Comparison of ENCODE assay signal across 8 mouse cellular contexts in genomic region chr17:74264333-74265155, GRCm38 (mm10). TPM values are rescaled to one million over a fixed set of nuclear protein-coding genes. Genes with fewer than 3 reads are reported as not detected.
A peak's percentile ranks its signal among the peaks of the same experiment; 100 is the strongest.
DNase-seq lines count a peak whose midpoint lies in the region; ATAC-seq lines count a peak whose summit lies in the region.

No protein-coding gene starts in this region.

- peaks cover 17% of the 10 kb centered on the region for H3K4me1 ChIP-seq in embryonic facial prominence, embryonic 15.5 days
- peaks cover 20% of the 10 kb centered on the region for H3K4me1 ChIP-seq in limb, embryonic 15.5 days
- H3K4me1 ChIP-seq in stomach, embryonic 15.5 days: peaks cover 19% of the 10 kb centered on the region

- no peaks in the 10 kb centered on the region for H3K9me3 ChIP-seq in embryonic facial prominence, embryonic 15.5 days (replicated peaks)
- H3K9me3 ChIP-seq in limb, embryonic 15.5 days: no peaks in the 10 kb centered on the region
- no peaks in the 10 kb centered on the region for H3K9me3 ChIP-seq in stomach, embryonic 15.5 days

- H3K27me3 ChIP-seq in embryonic facial prominence, embryonic 15.5 days: no peaks in the 10 kb centered on the region
- no peaks in the 10 kb centered on the region for H3K27me3 ChIP-seq in limb, embryonic 15.5 days
- no peaks in the 10 kb centered on the region for H3K27me3 ChIP-seq in stomach, embryonic 15.5 days (replicated peaks)

- H3K27ac ChIP-seq in embryonic facial prominence, embryonic 15.5 days (replicated peaks): peak overlapping the region; percentile 68
- peak overlapping the region; percentile 73 for H3K27ac ChIP-seq in limb, embryonic 15.5 days
- H3K27ac ChIP-seq in stomach, embryonic 15.5 days: peak overlapping the region; percentile 12; the same call in 1 of the 2 replicates

- no peak overlapping the region for H3K9ac ChIP-seq in embryonic facial prominence, embryonic 15.5 days
- H3K9ac ChIP-seq in limb, embryonic 15.5 days: no peak overlapping the region
- no peak overlapping the region for H3K9ac ChIP-seq in stomach, embryonic 15.5 days

- intact Hi-C loops in heart, postnatal 10 days (cut with DNase I): no loop called here

- H3K4me3 ChIP-seq in embryonic facial prominence, embryonic 15.5 days (replicated peaks): no peak overlapping the region
- H3K4me3 ChIP-seq in limb, embryonic 15.5 days: no peak overlapping the region
- no peak overlapping the region for H3K4me3 ChIP-seq in stomach, embryonic 15.5 days (replicated peaks)

- H3K4me2 ChIP-seq in embryonic facial prominence, embryonic 15.5 days (replicated peaks): no peak overlapping the region; the same call in 1 of the 2 replicates
- no peak overlapping the region for H3K4me2 ChIP-seq in limb, embryonic 15.5 days
- no peak overlapping the region for H3K4me2 ChIP-seq in stomach, embryonic 15.5 days

- peak; percentile 24 for DNase-seq in adrenal gland, postnatal 10 days
- no peak for DNase-seq in adrenal gland, postnatal 36 days
- DNase-seq in heart, postnatal 10 days: peak; percentile 47 to 67
- no peak for DNase-seq in right cerebral cortex, adult 18-20 months
- no peak for DNase-seq in thymus, postnatal 14 days

- 64% methylated on average over 3 of the region's 3 CpGs for WGBS in embryonic facial prominence, embryonic 15.5 days
- 39% methylated on average over 3 of the region's 3 CpGs for WGBS in limb, embryonic 15.5 days
- 43% methylated on average over 3 of the region's 3 CpGs for WGBS in stomach, embryonic 15.5 days

- H3K36me3 ChIP-seq in embryonic facial prominence, embryonic 15.5 days: no peaks in the 10 kb centered on the region
- no peaks in the 10 kb centered on the region for H3K36me3 ChIP-seq in limb, embryonic 15.5 days
- H3K36me3 ChIP-seq in stomach, embryonic 15.5 days: no peaks in the 10 kb centered on the region

- no peak for ATAC-seq in embryonic facial prominence, embryonic 15.5 days (ENCODE audit: insufficient number of reproducible peaks, low FRiP score, low TSS enrichment, low read depth)
- ATAC-seq in limb, embryonic 15.5 days (ENCODE audit: insufficient number of reproducible peaks, low FRiP score, low TSS enrichment, low read depth): no peak
- no peak for ATAC-seq in stomach, embryonic 15.5 days (ENCODE audit: insufficient read depth, low FRiP score, low read depth)

RNA-seq across cellular contexts. Expression of gene Memo1, which starts 30.8 kb away (rescaled TPM):
- total RNA-seq in adrenal gland, postnatal 10 days (2021): 10 to 100 TPM; 83.9 to 84.3 TPM
- 100 to 1,000 TPM; 102 to 113 TPM for total RNA-seq in adrenal gland, postnatal 36 days (2021)
- polyA plus RNA-seq in embryonic facial prominence, embryonic 15.5 days (2015; fragmentation: Nextera tagmentation; extraction: Ambion mirVana): 83.1 and 88.5 TPM in 2 replicates
- 10 to 100 TPM; 63.7 to 72.1 TPM for total RNA-seq in heart, postnatal 10 days (2021)
- 85.3 and 86.2 TPM in 2 replicates for polyA plus RNA-seq in limb, embryonic 15.5 days (2015; fragmentation: Nextera tagmentation; extraction: Ambion mirVana)
- polyA plus RNA-seq in stomach, embryonic 15.5 days (2015; fragmentation: Nextera tagmentation; extraction: Ambion mirVana): 83.1 and 84.7 TPM in 2 replicates

RNA-seq across cellular contexts. Expression of gene Dpy30, which starts 59.2 kb away (rescaled TPM):
- total RNA-seq in adrenal gland, postnatal 10 days (2021): 100 to 1,000 TPM in 1 of 2 experiments, 10 to 100 TPM in 1; 88.2 to 100 TPM
- total RNA-seq in adrenal gland, postnatal 36 days (2021): 10 to 100 TPM; 71.2 to 87.3 TPM
- polyA plus RNA-seq in embryonic facial prominence, embryonic 15.5 days (2015; fragmentation: Nextera tagmentation; extraction: Ambion mirVana): 191 and 200 TPM in 2 replicates
- total RNA-seq in heart, postnatal 10 days (2021): 10 to 100 TPM; 62.3 to 68.4 TPM
- 178 and 186 TPM in 2 replicates for polyA plus RNA-seq in limb, embryonic 15.5 days (2015; fragmentation: Nextera tagmentation; extraction: Ambion mirVana)
- polyA plus RNA-seq in stomach, embryonic 15.5 days (2015; fragmentation: Nextera tagmentation; extraction: Ambion mirVana): 224 and 239 TPM in 2 replicates

Comparison
In these comparisons a context has a peak if more than half of its experiments do, and no peak if none do; other contexts are left out.
1. DNase-seq: peak in adrenal gland, postnatal 10 days (single experiment) and heart, postnatal 10 days (2 of 2); none in adrenal gland, postnatal 36 days (0 of 2), right cerebral cortex, adult 18-20 months (single experiment) and thymus, postnatal 14 days (single experiment).
2. H3K27ac ChIP-seq: peak in every context shown above with its lines; median percentile 73 in limb, embryonic 15.5 days; 68 in embryonic facial prominence, embryonic 15.5 days; 12 in stomach, embryonic 15.5 days.